Mouse (Mus musculus) limb, embryonic 14.5 days (tissue): ENCODE results near the gene Acaa1a. TPM values are rescaled to one million over a fixed set of nuclear protein-coding genes. Genes with fewer than 3 reads are reported as not detected.

Source experiments
- ATAC-seq: fragments of 200-750 bp; cut with Nextera tagmentation; 2 replicates; pipeline ENCODE4 v1.8.0; 2017; ENCODE audit warnings: low read depth, moderate number of reproducible peaks, moderate TSS enrichment; ENCODE audit not compliant: low FRiP score
- DNase-seq: peaks from one replicate; pipeline ENCODE4 v3.0.0-alpha.2; 2015; ENCODE audit warnings: low spot score
- H3K27ac ChIP-seq: fragments of 300-500 bp; sonication (generic); replicated peaks from 2 replicates; pipeline ENCODE4 v1.5.1; 2014; ENCODE audit warnings: low read depth, mild to moderate bottlenecking, low read length, moderate library complexity, mixed read lengths
- H3K27me3 ChIP-seq: fragments of 300-500 bp; sonication (generic); 2 replicates; pipeline ENCODE4 v1.6.1; 2014; ENCODE audit warnings: low read length, mixed read lengths; ENCODE audit not compliant: control insufficient read depth, insufficient read depth
- H3K36me3 ChIP-seq: fragments of 300-500 bp; sonication (generic); 2 replicates; pipeline ENCODE4 v1.6.1; 2014; ENCODE audit warnings: mild to moderate bottlenecking, low read length, moderate library complexity, mixed read lengths; ENCODE audit not compliant: control insufficient read depth, insufficient read depth
- H3K4me1 ChIP-seq: fragments of 300-500 bp; sonication (generic); 2 replicates; pipeline ENCODE4 v1.6.1; 2014; ENCODE audit warnings: antibody characterized with exemption, low read length, mixed read lengths; ENCODE audit not compliant: control insufficient read depth, insufficient read depth
- H3K4me2 ChIP-seq: fragments of 300-500 bp; sonication (generic); replicated peaks from 2 replicates; pipeline ENCODE4 v1.6.1; 2014; ENCODE audit warnings: low read depth, mild to moderate bottlenecking, low read length, moderate library complexity; ENCODE audit not compliant: severe bottlenecking
- H3K4me3 ChIP-seq: fragments of 300-500 bp; sonication (generic); replicated peaks from 2 replicates; pipeline ENCODE4 v1.5.1; 2014; ENCODE audit warnings: low read length
- H3K9ac ChIP-seq: fragments of 300-500 bp; sonication (generic); 2 replicates; pipeline ENCODE4 v1.6.1; 2014; ENCODE audit warnings: mild to moderate bottlenecking, low read depth, low read length, moderate library complexity; ENCODE audit not compliant: severe bottlenecking
- H3K9me3 ChIP-seq: fragments of 300-500 bp; sonication (generic); 2 replicates; pipeline ENCODE4 v1.6.1; 2016; ENCODE audit warnings: low read length; ENCODE audit not compliant: control insufficient read depth
- POLR2A ChIP-seq: fragments of 200-500 bp; IDR thresholded peaks from 2 replicates; pipeline ENCODE4 v1.8.0; 2012; ENCODE audit warnings: inconsistent platforms, mild to moderate bottlenecking, moderate library complexity, borderline replicate concordance; ENCODE audit not compliant: insufficient read depth, insufficient read length; ENCODE audit errors: extremely low read depth
- WGBS: fragments of 180-500 bp; shearing (Covaris S2); extraction: QIAGEN DNeasy Blood & Tissue Kit; methylation state at CpG from one replicate; pipeline ENCODE4 v1.1.7; 2014; 5-methylcytosine and 5-hydroxymethylcytosine counted together
- polyA plus RNA-seq, 2 experiments: library from polyadenylated mRNA; depleted of rRNA in 1 of 2; stranded (reverse) in 1 of 2; unstranded in 1 of 2; fragments of >200 nt; fragmentation: Nextera tagmentation in 1 of 2; extraction: Ambion mirVana in 1 of 2; gene quantifications; 2 replicates each; pipeline versions ENCODE4 v1.2.1 to v1.2.3; 2012 to 2014

The Acaa1a gene
- polyA plus RNA-seq, 2 experiments = 87.4 to 120 TPM

DNA sequence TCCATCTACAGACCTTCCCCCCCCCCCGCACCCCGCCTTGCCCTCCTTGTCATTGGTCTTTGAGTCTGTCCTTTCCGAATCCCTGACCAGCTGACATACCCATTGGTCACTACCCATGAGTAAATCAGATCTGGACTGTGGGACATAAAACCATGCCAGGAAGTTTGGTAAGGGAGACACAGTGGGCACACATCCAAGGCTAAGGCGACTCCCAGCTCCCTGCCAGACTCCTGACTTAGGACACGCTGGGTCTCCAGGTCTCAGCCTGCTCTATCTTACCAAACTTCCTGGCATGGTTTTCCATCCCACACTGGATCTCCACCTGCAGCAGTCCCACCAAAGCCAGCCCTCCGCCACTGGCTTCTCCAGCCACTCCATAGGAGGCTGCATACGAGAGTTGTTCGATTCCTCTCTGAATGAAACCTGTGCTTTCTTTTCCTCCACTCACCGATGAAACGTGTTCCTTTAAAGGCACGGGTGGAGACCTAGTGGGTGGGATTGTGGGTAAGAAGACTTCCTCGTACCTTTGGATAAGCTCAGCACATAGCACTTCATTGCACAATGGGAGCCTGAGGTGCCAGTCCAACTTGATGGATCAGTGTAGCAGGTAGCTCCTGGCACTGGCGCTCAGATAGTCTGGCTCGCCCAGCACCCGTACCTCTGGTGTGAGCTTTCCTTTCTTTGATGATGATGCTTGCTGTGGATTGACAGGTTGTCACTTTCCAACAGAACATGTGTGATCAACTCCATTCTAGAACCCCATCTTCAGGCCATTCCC lies 9.1 kb upstream of the Acaa1a start:
- H3K4me3 ChIP-seq = no peak overlapping the region
- H3K4me2 ChIP-seq = no peak overlapping the region
- DNase-seq (no peak), ATAC-seq (no peak)
- no peaks in the 10 kb centered on the region for H3K36me3 ChIP-seq
- H3K27ac ChIP-seq = no peak overlapping the region
- H3K4me1 ChIP-seq = no peaks in the 10 kb centered on the region
- no peaks in the 10 kb centered on the region for H3K27me3 ChIP-seq
- no peak overlapping the region for H3K9ac ChIP-seq
- H3K9me3 ChIP-seq = no peaks in the 10 kb centered on the region
- TF ChIP-seq POLR2A = no peak
- WGBS = 86% methylated on average over 15 of the region's 15 CpGs

GRCm38 (mm10) chr9:119334324-119334723 lies 5.2 kb upstream of the Acaa1a start:
- no peak overlapping the region for H3K4me2 ChIP-seq
- TF ChIP-seq POLR2A = no peak
- ATAC-seq (no peak), DNase-seq (no peak)
- H3K9ac ChIP-seq = no peak overlapping the region
- no peaks in the 10 kb centered on the region for H3K27me3 ChIP-seq
- 51% methylated on average over 10 of the region's 10 CpGs for WGBS
- no peaks in the 10 kb centered on the region for H3K4me1 ChIP-seq
- H3K36me3 ChIP-seq = peaks cover 9% of the 10 kb centered on the region
- no peaks in the 10 kb centered on the region for H3K9me3 ChIP-seq
- no peak overlapping the region for H3K4me3 ChIP-seq
- H3K27ac ChIP-seq = no peak overlapping the region

GRCm38 (mm10) chr9:119334834-119335233 lies 4.6 kb upstream of the Acaa1a start:
- TF ChIP-seq POLR2A = no peak
- DNase-seq (no peak), ATAC-seq (no peak)
- 0 out of 2 replicates have a peak, but pooled peaks cover 3% of the 10 kb centered on the region for H3K4me1 ChIP-seq
- no peak overlapping the region for H3K9ac ChIP-seq
- peaks cover 9% of the 10 kb centered on the region for H3K36me3 ChIP-seq
- H3K27me3 ChIP-seq = no peaks in the 10 kb centered on the region
- H3K9me3 ChIP-seq = no peaks in the 10 kb centered on the region
- WGBS = 74% methylated on average over 2 of the region's 2 CpGs
- H3K4me3 ChIP-seq = no peak overlapping the region
- no peak overlapping the region for H3K27ac ChIP-seq
- no peak overlapping the region for H3K4me2 ChIP-seq

- Histone ChIP-seq H3K36me3 (peaks cover 9% of the 10 kb centered on the region), H3K9ac (no peak overlapping the region), H3K4me2 (no peak overlapping the region), H3K4me3 (no peak overlapping the region), H3K9me3 (no peaks in the 10 kb centered on the region), H3K27ac (no peak overlapping the region), H3K27me3 (no peaks in the 10 kb centered on the region), H3K4me1 (peaks cover 10% of the 10 kb centered on the region)
- TF ChIP-seq POLR2A = no peak
- DNase-seq (no peak), ATAC-seq (no peak)
- 70% methylated on average over 4 of the region's 4 CpGs for WGBS
Measured at GRCm38 (mm10) chr9:119335571-119335970, 3.9 kb upstream of the Acaa1a start.

GRCm38 (mm10) chr9:119337842-119338241 lies 1.6 kb upstream of the Acaa1a start:
- WGBS = 86% methylated on average over 14 of the region's 14 CpGs
- no peak for TF ChIP-seq POLR2A
- Histone ChIP-seq H3K4me1 (peaks cover 20% of the 10 kb centered on the region), H3K9me3 (no peaks in the 10 kb centered on the region), H3K4me3 (no peak overlapping the region), H3K36me3 (peaks cover 9% of the 10 kb centered on the region), H3K27me3 (no peaks in the 10 kb centered on the region), H3K9ac (no peak overlapping the region), H3K27ac (no peak overlapping the region), H3K4me2 (no peak overlapping the region)
- no peak for ATAC-seq
- no peak for DNase-seq
